Mouse (Mus musculus) testis, adult 2 months (tissue): ENCODE measurements at regions not wholly inside any gene's neighbourhood (a gene's known extent, or its start where the extent isn't known, plus 50 kb on each side); places are given as distances from the start of the nearest gene placed in this dataset.

Experiments
- H3K27ac ChIP-seq: fragments of 200-500 bp; 2 replicates; pipeline ENCODE4 v1.5.1; 2012; ENCODE audit warnings: low read depth, low read length; ENCODE audit not compliant: control insufficient read depth, insufficient read depth
- H3K27me3 ChIP-seq: fragments of 200-500 bp; 2 replicates; pipeline ENCODE4 v1.6.1; 2012; ENCODE audit warnings: mild to moderate bottlenecking, low read length, moderate library complexity; ENCODE audit not compliant: control insufficient read depth, insufficient read depth
- H3K36me3 ChIP-seq: fragments of 200-500 bp; 2 replicates; pipeline ENCODE4 v1.6.1; 2012; ENCODE audit warnings: mild to moderate bottlenecking, low read length; ENCODE audit not compliant: control insufficient read depth, insufficient read depth
- H3K4me1 ChIP-seq: fragments of 200-500 bp; 2 replicates; pipeline ENCODE4 v1.6.1; 2012; ENCODE audit warnings: low read length; ENCODE audit not compliant: control insufficient read depth, insufficient read depth
- H3K4me3 ChIP-seq: fragments of 200-500 bp; 2 replicates; pipeline ENCODE4 v1.5.1; 2012; ENCODE audit warnings: low read depth, mild to moderate bottlenecking, low read length, moderate library complexity, mixed read lengths; ENCODE audit not compliant: control insufficient read depth
- CTCF ChIP-seq: fragments of 200-500 bp; IDR thresholded peaks from 2 replicates; pipeline ENCODE4 v1.5.1; 2012; ENCODE audit warnings: low read depth, mild to moderate bottlenecking, inconsistent platforms, low read length, moderate library complexity; ENCODE audit not compliant: control insufficient read depth, insufficient read depth, insufficient replicate concordance
- POLR2A ChIP-seq: fragments of 200-500 bp; IDR thresholded peaks from 2 replicates; pipeline ENCODE4 v1.6.1; 2012; ENCODE audit warnings: low read depth, mild to moderate bottlenecking, inconsistent platforms, low read length, moderate library complexity; ENCODE audit not compliant: control insufficient read depth

GRCm38 (mm10) chr13:101524223-101524622 is 243.8 kb downstream of the Pik3r1 start:
- TF ChIP-seq POLR2A, result no peak
- TF ChIP-seq CTCF, result no peak
- Histone ChIP-seq H3K4me3 (no peak overlapping the region), H3K4me1 (no peaks in the 10 kb centered on the region), H3K36me3 (no peaks in the 10 kb centered on the region), H3K27me3 (no peaks in the 10 kb centered on the region), H3K27ac (no peak overlapping the region)

- H3K4me3 ChIP-seq, result no peak overlapping the region
Observed at GRCm38 (mm10) chr13:101523492-101523891, 244.5 kb downstream of the Pik3r1 start.

GRCm38 (mm10) chr13:101522597-101522996 is 245.4 kb downstream of the Pik3r1 start:
- TF ChIP-seq CTCF (no peak), POLR2A (no peak)
- no peak overlapping the region for H3K27ac ChIP-seq
- H3K36me3 ChIP-seq, result no peaks in the 10 kb centered on the region
- H3K4me3 ChIP-seq, result no peak overlapping the region
- no peaks in the 10 kb centered on the region for H3K4me1 ChIP-seq
- H3K27me3 ChIP-seq, result no peaks in the 10 kb centered on the region

More at GRCm38 (mm10) chr13:101523492-101523891, 244.5 kb downstream of the Pik3r1 start:
- Histone ChIP-seq H3K27me3 (no peaks in the 10 kb centered on the region), H3K4me1 (no peaks in the 10 kb centered on the region), H3K36me3 (no peaks in the 10 kb centered on the region), H3K27ac (no peak overlapping the region)
- no peak for TF ChIP-seq CTCF
- no peak for TF ChIP-seq POLR2A

- no peaks in the 10 kb centered on the region for H3K36me3 ChIP-seq
- H3K4me3 ChIP-seq, result no peak overlapping the region
- no peaks in the 10 kb centered on the region for H3K4me1 ChIP-seq
- H3K27ac ChIP-seq, result no peak overlapping the region
- no peak for TF ChIP-seq POLR2A
- TF ChIP-seq CTCF, result no peak
- no peaks in the 10 kb centered on the region for H3K27me3 ChIP-seq
Observed at GRCm38 (mm10) chr13:101513354-101513753, 254.7 kb downstream of the Pik3r1 start.

GRCm38 (mm10) chr13:101509946-101510345 is 258.1 kb downstream of the Pik3r1 start:
- no peaks in the 10 kb centered on the region for H3K4me1 ChIP-seq
- H3K36me3 ChIP-seq, result no peaks in the 10 kb centered on the region
- no peak overlapping the region for H3K27ac ChIP-seq
- no peak for TF ChIP-seq CTCF
- no peak for TF ChIP-seq POLR2A
- no peak overlapping the region for H3K4me3 ChIP-seq
- no peaks in the 10 kb centered on the region for H3K27me3 ChIP-seq

- no peak overlapping the region for H3K27ac ChIP-seq
- no peaks in the 10 kb centered on the region for H3K36me3 ChIP-seq
- H3K27me3 ChIP-seq, result no peaks in the 10 kb centered on the region
- H3K4me1 ChIP-seq, result no peaks in the 10 kb centered on the region
- H3K4me3 ChIP-seq, result no peak overlapping the region
- TF ChIP-seq POLR2A, result no peak
- TF ChIP-seq CTCF, result no peak
Observed at GRCm38 (mm10) chr13:101508331-101508730, 259.7 kb downstream of the Pik3r1 start.

GRCm38 (mm10) chr13:101506696-101507095 is 261.3 kb downstream of the Pik3r1 start:
- Histone ChIP-seq H3K27me3 (no peaks in the 10 kb centered on the region), H3K4me1 (no peaks in the 10 kb centered on the region), H3K4me3 (no peak overlapping the region), H3K36me3 (no peaks in the 10 kb centered on the region), H3K27ac (no peak overlapping the region)
- no peak for TF ChIP-seq CTCF
- TF ChIP-seq POLR2A, result no peak

GRCm38 (mm10) chr13:101505054-101505453 is 263.0 kb downstream of the Pik3r1 start:
- H3K36me3 ChIP-seq, result no peaks in the 10 kb centered on the region
- H3K4me1 ChIP-seq, result no peaks in the 10 kb centered on the region
- no peak overlapping the region for H3K27ac ChIP-seq
- no peaks in the 10 kb centered on the region for H3K27me3 ChIP-seq
- no peak overlapping the region for H3K4me3 ChIP-seq
- no peak for TF ChIP-seq CTCF
